Mouse (Mus musculus): ENCODE measurements around the gene Tbca. TPM values are rescaled to one million over a fixed set of nuclear protein-coding genes. Genes with fewer than 3 reads are reported as not detected.

Gene Tbca
- total and polyA plus RNA-seq, 2 experiments from 2014 or later = 42.9 to 221 TPM

GRCm38 (mm10) chr13:94847870-94848269 is 59.2 kb downstream of the Tbca start:
- Histone ChIP-seq H3K27ac (ENCODE audit: low read depth) (no peak overlapping the region), H3K36me3 (replicated peaks; ENCODE audit: control insufficient read depth, insufficient read depth, low read length) (peaks cover 6% of the 10 kb centered on the region; the same call in 1 of the 2 replicates), H3K4me3 (ENCODE audit: low read depth, low read length) (no peak overlapping the region), H3K4me1 (ENCODE audit: control insufficient read depth, insufficient read depth) (no peaks in the 10 kb centered on the region), H3K4me2 (ENCODE audit: low read depth, low read length) (no peak overlapping the region), H3K9me3 (replicated peaks; ENCODE audit: control insufficient read depth, low read length) (no peaks in the 10 kb centered on the region), H3K9ac (replicated peaks; ENCODE audit: low read depth, low read length) (no peak overlapping the region), H3K27me3 (ENCODE audit: control insufficient read depth, insufficient read depth, low read length) (no peaks in the 10 kb centered on the region)
- ATAC-seq (ENCODE audit: insufficient read depth, low read depth) (no peak), DNase-seq (ENCODE audit: low spot score) (no peak)
- TF ChIP-seq CTCF (IDR thresholded peaks at IDR 0.05; ENCODE audit: low read depth) (no peak), EP300 (IDR thresholded peaks at IDR 0.05; ENCODE audit: low read depth) (no peak)
- 69% methylated on average over 7 of the region's 7 CpGs for WGBS

GRCm38 (mm10) chr13:94849351-94849750 is 60.6 kb downstream of the Tbca start:
- no peak for TF ChIP-seq CTCF (IDR thresholded peaks at IDR 0.05; ENCODE audit: low read depth)
- no peak for TF ChIP-seq EP300 (IDR thresholded peaks at IDR 0.05; ENCODE audit: low read depth)
- 65% methylated on average over 13 of the region's 13 CpGs for WGBS
- no peak for ATAC-seq (ENCODE audit: insufficient read depth, low read depth)

GRCm38 (mm10) chr13:94858016-94858575 is 69.4 kb downstream of the Tbca start:
- Histone ChIP-seq H3K9ac (replicated peaks; ENCODE audit: low read depth, low read length) (no peak overlapping the region), H3K4me2 (ENCODE audit: low read depth, low read length) (no peak overlapping the region), H3K4me1 (ENCODE audit: control insufficient read depth, insufficient read depth) (no peaks in the 10 kb centered on the region), H3K36me3 (replicated peaks; ENCODE audit: control insufficient read depth, insufficient read depth, low read length) (no peaks in the 10 kb centered on the region), H3K9me3 (replicated peaks; ENCODE audit: control insufficient read depth, low read length) (no peaks in the 10 kb centered on the region), H3K4me3 (ENCODE audit: low read depth, low read length) (no peak overlapping the region), H3K27me3 (ENCODE audit: control insufficient read depth, insufficient read depth, low read length) (0 out of 2 replicates have a peak, but pooled peaks cover 18% of the 10 kb centered on the region), H3K27ac (ENCODE audit: low read depth) (no peak overlapping the region)
- no peak for ATAC-seq (ENCODE audit: insufficient read depth, low read depth)
- 75% methylated on average over 8 of the region's 8 CpGs for WGBS
- no peak for DNase-seq (ENCODE audit: low spot score)
- TF ChIP-seq CTCF (IDR thresholded peaks at IDR 0.05; ENCODE audit: low read depth) (no peak), EP300 (IDR thresholded peaks at IDR 0.05; ENCODE audit: low read depth) (no peak)

More at GRCm38 (mm10) chr13:94849351-94849750, 60.6 kb downstream of the Tbca start:
- Histone ChIP-seq H3K27me3 (ENCODE audit: control insufficient read depth, insufficient read depth, low read length) (0 out of 2 replicates have a peak, but pooled peaks cover 3% of the 10 kb centered on the region), H3K4me3 (ENCODE audit: low read depth, low read length) (no peak overlapping the region), H3K4me2 (ENCODE audit: low read depth, low read length) (no peak overlapping the region), H3K36me3 (replicated peaks; ENCODE audit: control insufficient read depth, insufficient read depth, low read length) (no peaks in the 10 kb centered on the region), H3K27ac (ENCODE audit: low read depth) (no peak overlapping the region), H3K9ac (replicated peaks; ENCODE audit: low read depth, low read length) (no peak overlapping the region), H3K9me3 (replicated peaks; ENCODE audit: control insufficient read depth, low read length) (no peaks in the 10 kb centered on the region), H3K4me1 (ENCODE audit: control insufficient read depth, insufficient read depth) (no peaks in the 10 kb centered on the region)
- no peak for DNase-seq (ENCODE audit: low spot score)

- H3K4me2 ChIP-seq (ENCODE audit: low read depth, low read length) = no peak overlapping the region
- H3K27ac ChIP-seq (ENCODE audit: low read depth) = no peak overlapping the region
- no peak overlapping the region for H3K4me3 ChIP-seq (ENCODE audit: low read depth, low read length)
- H3K9me3 ChIP-seq (replicated peaks; ENCODE audit: control insufficient read depth, low read length) = no peaks in the 10 kb centered on the region
- ATAC-seq (ENCODE audit: insufficient read depth, low read depth) (no peak), DNase-seq (ENCODE audit: low spot score) (no peak)
- H3K36me3 ChIP-seq (replicated peaks; ENCODE audit: control insufficient read depth, insufficient read depth, low read length) = no peaks in the 10 kb centered on the region
- no peaks in the 10 kb centered on the region for H3K4me1 ChIP-seq (ENCODE audit: control insufficient read depth, insufficient read depth)
- 61% methylated on average over 8 of the region's 8 CpGs for WGBS
- TF ChIP-seq CTCF (IDR thresholded peaks at IDR 0.05; ENCODE audit: low read depth) (no peak), EP300 (IDR thresholded peaks at IDR 0.05; ENCODE audit: low read depth) (no peak)
- H3K9ac ChIP-seq (replicated peaks; ENCODE audit: low read depth, low read length) = no peak overlapping the region
- peaks cover 24% of the 10 kb centered on the region; the same call in 1 of the 2 replicates for H3K27me3 ChIP-seq (ENCODE audit: control insufficient read depth, insufficient read depth, low read length)
Measured at GRCm38 (mm10) chr13:94859256-94859655, 70.5 kb downstream of the Tbca start.

GRCm38 (mm10) chr13:94862491-94863230 is 74.0 kb downstream of the Tbca start:
- ATAC-seq (ENCODE audit: insufficient read depth, low read depth) (no peak), DNase-seq (ENCODE audit: low spot score) (no peak)
- H3K27ac ChIP-seq (ENCODE audit: low read depth) = no peak overlapping the region
- H3K4me3 ChIP-seq (ENCODE audit: low read depth, low read length) = no peak overlapping the region
- TF ChIP-seq EP300 (IDR thresholded peaks at IDR 0.05; ENCODE audit: low read depth) (no peak), CTCF (IDR thresholded peaks at IDR 0.05; ENCODE audit: low read depth) (no peak)
- H3K4me1 ChIP-seq (ENCODE audit: control insufficient read depth, insufficient read depth) = no peaks in the 10 kb centered on the region
- 56% methylated on average over 5 of the region's 5 CpGs for WGBS
- no peak overlapping the region for H3K4me2 ChIP-seq (ENCODE audit: low read depth, low read length)
- H3K27me3 ChIP-seq (ENCODE audit: control insufficient read depth, insufficient read depth, low read length) = peaks cover 47% of the 10 kb centered on the region
- no peaks in the 10 kb centered on the region for H3K9me3 ChIP-seq (replicated peaks; ENCODE audit: control insufficient read depth, low read length)
- H3K36me3 ChIP-seq (replicated peaks; ENCODE audit: control insufficient read depth, insufficient read depth, low read length) = no peaks in the 10 kb centered on the region
- no peak overlapping the region for H3K9ac ChIP-seq (replicated peaks; ENCODE audit: low read depth, low read length)
